Mouse (Mus musculus): ENCODE measurements around the gene Nol3.
A peak's percentile ranks its signal among the peaks of the same experiment; 100 is the strongest.

Gene Nol3

GRCm38 (mm10) chr8:105308428-105308827, 32.5 kb downstream of the Nol3 start:
- DNase-seq (ENCODE audit: low spot score): no peak

GRCm38 (mm10) chr8:105309142-105309847, 33.4 kb downstream of the Nol3 start:
- DNase-seq (ENCODE audit: low spot score): no peak

- DNase-seq (ENCODE audit: low spot score): no peak
Measured at GRCm38 (mm10) chr8:105310118-105310517, 34.2 kb downstream of the Nol3 start.

GRCm38 (mm10) chr8:105311718-105312117, 35.8 kb downstream of the Nol3 start:
- DNase-seq (ENCODE audit: low spot score): no peak

GRCm38 (mm10) chr8:105312891-105313481, 37.0 kb downstream of the Nol3 start:
- no peak for DNase-seq (ENCODE audit: low spot score)

- no peak for DNase-seq (ENCODE audit: low spot score)
Measured at GRCm38 (mm10) chr8:105313622-105314402, 37.9 kb downstream of the Nol3 start.

GRCm38 (mm10) chr8:105315073-105315769, 39.3 kb downstream of the Nol3 start:
- no peak for DNase-seq (ENCODE audit: low spot score)

GRCm38 (mm10) chr8:105317941-105318340, 42.0 kb downstream of the Nol3 start:
- no peak for DNase-seq (ENCODE audit: low spot score)

GRCm38 (mm10) chr8:105318662-105319190, 42.8 kb downstream of the Nol3 start:
- DNase-seq (ENCODE audit: low spot score): no peak

- no peak for DNase-seq (ENCODE audit: low spot score)
Measured at GRCm38 (mm10) chr8:105323183-105323582, 47.2 kb downstream of the Nol3 start.

GRCm38 (mm10) chr8:105325641-105326093, 49.7 kb downstream of the Nol3 start:
- no peak for DNase-seq (ENCODE audit: low spot score)

GRCm38 (mm10) chr8:105326141-105326672, 50.3 kb downstream of the Nol3 start, which contains the start of the genes Lrrc29 and Tmem208:
Gene Lrrc29 (minus strand): TSS chr8:105326278.
Gene Tmem208 (plus strand): TSS chr8:105326354.
- DNase-seq (ENCODE audit: low spot score): peak; percentile 97

GRCm38 (mm10) chr8:105326968-105327367, 51.0 kb downstream of the Nol3 start:
- DNase-seq (ENCODE audit: low spot score): no peak

GRCm38 (mm10) chr8:105330325-105330724, 54.4 kb downstream of the Nol3 start:
- DNase-seq (ENCODE audit: low spot score): no peak

GRCm38 (mm10) chr8:105331469-105331868, 55.5 kb downstream of the Nol3 start:
- no peak for DNase-seq (ENCODE audit: low spot score)

Measured in spleen, adult 12 weeks (tissue).